ENCODE assay signal across 8 mouse cellular contexts in genomic region chr6:135251849-135252727, GRCm38 (mm10). TPM values are rescaled to one million over a fixed set of nuclear protein-coding genes. Genes with fewer than 3 reads are reported as not detected.
DNase-seq lines count a peak whose midpoint lies in the region; ATAC-seq and TF ChIP-seq lines count a peak whose summit lies in the region.

No protein-coding gene starts in this region.

- peak overlapping the region; percentile 75 for H3K27ac ChIP-seq in embryonic facial prominence, embryonic 13.5 days
- H3K27ac ChIP-seq in hindbrain, embryonic 13.5 days = peak overlapping the region; percentile 82
- peak overlapping the region; percentile 79 for H3K27ac ChIP-seq in lung, embryonic 16.5 days (ENCODE audit: low read length)
- H3K27ac ChIP-seq in stomach, postnatal 0 days (replicated peaks) = peak overlapping the region; percentile 81

- H3K9ac ChIP-seq in embryonic facial prominence, embryonic 13.5 days = peak overlapping the region; percentile 46; the same call in 1 of the 2 replicates
- peak overlapping the region; percentile 62 for H3K9ac ChIP-seq in hindbrain, embryonic 13.5 days
- peak overlapping the region; percentile 44; the same call in 1 of the 2 replicates for H3K9ac ChIP-seq in lung, embryonic 16.5 days (ENCODE audit: low read length)
- H3K9ac ChIP-seq in stomach, postnatal 0 days (ENCODE audit: low read length) = peak overlapping the region; percentile 38; the same call in 1 of the 2 replicates

- H3K4me3 ChIP-seq in embryonic facial prominence, embryonic 13.5 days = peak overlapping the region; percentile 27
- H3K4me3 ChIP-seq in hindbrain, embryonic 13.5 days = peak overlapping the region; percentile 24
- peak overlapping the region; percentile 16; the same call in 1 of the 2 replicates for H3K4me3 ChIP-seq in lung, embryonic 16.5 days (ENCODE audit: low read length)
- H3K4me3 ChIP-seq in stomach, postnatal 0 days (ENCODE audit: low read depth, low read length) = no peak overlapping the region

- 44% methylated on average over 24 of the region's 24 CpGs for WGBS in embryonic facial prominence, embryonic 13.5 days
- WGBS in hindbrain, embryonic 13.5 days = 46% methylated on average over 24 of the region's 24 CpGs
- 48% methylated on average over 24 of the region's 24 CpGs for WGBS in lung, embryonic 16.5 days
- 50% methylated on average over 24 of the region's 24 CpGs for WGBS in stomach, postnatal 0 days

- H3K4me2 ChIP-seq in embryonic facial prominence, embryonic 13.5 days = peak overlapping the region; percentile 55
- peak overlapping the region; percentile 51 for H3K4me2 ChIP-seq in hindbrain, embryonic 13.5 days
- peak overlapping the region; percentile 45 for H3K4me2 ChIP-seq in lung, embryonic 16.5 days (ENCODE audit: low read depth, low read length)
- peak overlapping the region; percentile 45 for H3K4me2 ChIP-seq in stomach, postnatal 0 days (replicated peaks; ENCODE audit: low read depth)

- peaks cover 28% of the 10 kb centered on the region for H3K4me1 ChIP-seq in embryonic facial prominence, embryonic 13.5 days
- peaks cover 24% of the 10 kb centered on the region for H3K4me1 ChIP-seq in hindbrain, embryonic 13.5 days (replicated peaks)
- H3K4me1 ChIP-seq in lung, embryonic 16.5 days (replicated peaks; ENCODE audit: control insufficient read depth, insufficient read depth, low read length) = peaks cover 29% of the 10 kb centered on the region
- H3K4me1 ChIP-seq in stomach, postnatal 0 days (replicated peaks; ENCODE audit: control insufficient read depth, insufficient read depth) = 0 out of 2 replicates have a peak, but pooled peaks cover 2% of the 10 kb centered on the region

- no peak for TF ChIP-seq EP300 in stomach, postnatal 0 days (optimal IDR thresholded peaks at IDR 0.05)

- peak; percentile 12; the same call in 1 of the 2 replicates for ATAC-seq in embryonic facial prominence, embryonic 13.5 days (ENCODE audit: insufficient number of reproducible peaks, insufficient read depth, low FRiP score, low TSS enrichment, low read depth)
- peak; percentile 82 for ATAC-seq in hindbrain, embryonic 13.5 days (ENCODE audit: low FRiP score)
- ATAC-seq in lung, embryonic 16.5 days (ENCODE audit: low read depth) = peak; percentile 53
- ATAC-seq in stomach, postnatal 0 days (ENCODE audit: low FRiP score, low TSS enrichment) = peak; percentile 45
- ATAC-seq in monocyte, adult 5-6 weeks (replicated peaks; ENCODE audit: insufficient number of reproducible peaks, low FRiP score, low TSS enrichment, poor library complexity, severe bottlenecking) = no peak

- peak; percentile 74 for DNase-seq in adrenal gland, postnatal 14 days
- no peak for DNase-seq in adrenal gland, postnatal 4 days (ENCODE audit: low spot score in 2 of 2)
- DNase-seq in stomach, postnatal 0 days (ENCODE audit: low spot score) = peak; percentile 61
- DNase-seq in spleen, adult 12 weeks (ENCODE audit: low spot score) = no peak

- TF ChIP-seq CTCF in stomach, postnatal 0 days (IDR thresholded peaks at IDR 0.05; ENCODE audit: low read depth) = no peak

- no peaks in the 10 kb centered on the region for H3K9me3 ChIP-seq in embryonic facial prominence, embryonic 13.5 days
- peaks cover 5% of the 10 kb centered on the region; the same call in 1 of the 2 replicates for H3K9me3 ChIP-seq in hindbrain, embryonic 13.5 days
- H3K9me3 ChIP-seq in lung, embryonic 16.5 days (ENCODE audit: control insufficient read depth, low read length) = 0 out of 2 replicates have a peak, but pooled peaks cover 2% of the 10 kb centered on the region
- no peaks in the 10 kb centered on the region for H3K9me3 ChIP-seq in stomach, postnatal 0 days (ENCODE audit: control insufficient read depth, low read length)

- H3K27me3 ChIP-seq in embryonic facial prominence, embryonic 13.5 days = no peaks in the 10 kb centered on the region
- H3K27me3 ChIP-seq in hindbrain, embryonic 13.5 days = no peaks in the 10 kb centered on the region
- no peaks in the 10 kb centered on the region; the same call in 1 of the 2 replicates for H3K27me3 ChIP-seq in lung, embryonic 16.5 days (ENCODE audit: control insufficient read depth, insufficient read depth, low read depth, low read length)
- H3K27me3 ChIP-seq in stomach, postnatal 0 days (ENCODE audit: control insufficient read depth, insufficient read depth, low read length) = no peaks in the 10 kb centered on the region

- H3K36me3 ChIP-seq in embryonic facial prominence, embryonic 13.5 days = no peaks in the 10 kb centered on the region
- no peaks in the 10 kb centered on the region for H3K36me3 ChIP-seq in hindbrain, embryonic 13.5 days
- no peaks in the 10 kb centered on the region for H3K36me3 ChIP-seq in lung, embryonic 16.5 days (ENCODE audit: control insufficient read depth, insufficient read depth, low read length)
- H3K36me3 ChIP-seq in stomach, postnatal 0 days (ENCODE audit: control insufficient read depth, insufficient read depth, low read length) = no peaks in the 10 kb centered on the region

RNA-seq across cellular contexts. Expression of gene Gsg1, which starts 2.1 kb away (rescaled TPM):
- total RNA-seq in adrenal gland, postnatal 14 days (2021) = not detected in 2 replicates
- total RNA-seq in adrenal gland, postnatal 4 days (2021) = not detected
- polyA plus RNA-seq in embryonic facial prominence, embryonic 13.5 days (2015; fragmentation: Nextera tagmentation; extraction: Ambion mirVana) = 0.25 and 0.65 TPM in 2 replicates
- 0.19 and 0.32 TPM in 2 replicates for polyA plus RNA-seq in hindbrain, embryonic 13.5 days (2015; fragmentation: Nextera tagmentation; extraction: Ambion mirVana)
- 7.0 and 7.6 TPM in 2 replicates for polyA plus RNA-seq in lung, embryonic 16.5 days (2015; fragmentation: Nextera tagmentation; extraction: Ambion mirVana)
- polyA plus RNA-seq in stomach, postnatal 0 days (2015; fragmentation: Nextera tagmentation; extraction: Ambion mirVana) = 0.50 and 0.80 TPM in 2 replicates
- total RNA-seq in monocyte, adult 5-6 weeks (2017) = 0.29 to 0.75 TPM in 2 of 3 replicates, not detected in the other

RNA-seq across cellular contexts. Expression of gene Hebp1, which starts 54.3 kb away (rescaled TPM):
- total RNA-seq in adrenal gland, postnatal 14 days (2021) = 26.4 and 46.0 TPM in 2 replicates
- 10 to 100 TPM; 41.4 to 43.6 TPM for total RNA-seq in adrenal gland, postnatal 4 days (2021)
- polyA plus RNA-seq in embryonic facial prominence, embryonic 13.5 days (2015; fragmentation: Nextera tagmentation; extraction: Ambion mirVana) = 7.5 TPM in 2 replicates
- 2.9 and 4.2 TPM in 2 replicates for polyA plus RNA-seq in hindbrain, embryonic 13.5 days (2015; fragmentation: Nextera tagmentation; extraction: Ambion mirVana)
- 11.4 and 18.4 TPM in 2 replicates for polyA plus RNA-seq in lung, embryonic 16.5 days (2015; fragmentation: Nextera tagmentation; extraction: Ambion mirVana)
- polyA plus RNA-seq in stomach, postnatal 0 days (2015; fragmentation: Nextera tagmentation; extraction: Ambion mirVana) = 33.7 and 42.3 TPM in 2 replicates
- total RNA-seq in monocyte, adult 5-6 weeks (2017) = 1.1 to 4.2 TPM (median 1.6 TPM) in 3 replicates

RNA-seq across cellular contexts. Expression of gene Fam234b, which starts 54.3 kb away (rescaled TPM):
- total RNA-seq in adrenal gland, postnatal 14 days (2021) = 28.7 and 29.4 TPM in 2 replicates
- 10 to 100 TPM; 40.8 to 44.7 TPM for total RNA-seq in adrenal gland, postnatal 4 days (2021)
- 23.4 and 27.5 TPM in 2 replicates for polyA plus RNA-seq in embryonic facial prominence, embryonic 13.5 days (2015; fragmentation: Nextera tagmentation; extraction: Ambion mirVana)
- polyA plus RNA-seq in hindbrain, embryonic 13.5 days (2015; fragmentation: Nextera tagmentation; extraction: Ambion mirVana) = 85.5 and 87.9 TPM in 2 replicates
- polyA plus RNA-seq in lung, embryonic 16.5 days (2015; fragmentation: Nextera tagmentation; extraction: Ambion mirVana) = 22.8 and 26.0 TPM in 2 replicates
- polyA plus RNA-seq in stomach, postnatal 0 days (2015; fragmentation: Nextera tagmentation; extraction: Ambion mirVana) = 12.4 and 13.3 TPM in 2 replicates
- total RNA-seq in monocyte, adult 5-6 weeks (2017) = 0.86 to 3.1 TPM (median 1.3 TPM) in 3 replicates

RNA-seq across cellular contexts. Expression of gene Pbp2, which starts 58.1 kb away (rescaled TPM):
- total RNA-seq in adrenal gland, postnatal 14 days (2021) = not detected in 2 replicates
- total RNA-seq in adrenal gland, postnatal 4 days (2021) = not detected
- polyA plus RNA-seq in embryonic facial prominence, embryonic 13.5 days (2015; fragmentation: Nextera tagmentation; extraction: Ambion mirVana) = not detected in 2 replicates
- polyA plus RNA-seq in hindbrain, embryonic 13.5 days (2015; fragmentation: Nextera tagmentation; extraction: Ambion mirVana) = 0.16 and 0.26 TPM in 2 replicates
- 0.15 and 0.49 TPM in 2 replicates for polyA plus RNA-seq in lung, embryonic 16.5 days (2015; fragmentation: Nextera tagmentation; extraction: Ambion mirVana)
- 3.5 and 4.5 TPM in 2 replicates for polyA plus RNA-seq in stomach, postnatal 0 days (2015; fragmentation: Nextera tagmentation; extraction: Ambion mirVana)
- 0.49 TPM in 1 of 3 replicates, not detected in the others for total RNA-seq in monocyte, adult 5-6 weeks (2017)

Comparison
In these comparisons a context has a peak if more than half of its experiments do, and no peak if none do; other contexts are left out.
1. DNase-seq: peak in adrenal gland, postnatal 14 days (single experiment) and stomach, postnatal 0 days (single experiment); none in adrenal gland, postnatal 4 days (0 of 2) and spleen, adult 12 weeks (single experiment).
2. Peak in every context shown above with its lines, with median percentiles within 50 percentile points of each other: H3K27ac ChIP-seq, H3K4me2 ChIP-seq and H3K9ac ChIP-seq.